Mouse (Mus musculus) embryo, embryonic 9.5 days (tissue): ENCODE measurements around the gene Boll.

Experiments used
- DNase-seq: peaks from one replicate; pipeline ENCODE4 v3.0.0-alpha.2; 2017; ENCODE audit errors: extremely low spot score

The Boll gene

DNA sequence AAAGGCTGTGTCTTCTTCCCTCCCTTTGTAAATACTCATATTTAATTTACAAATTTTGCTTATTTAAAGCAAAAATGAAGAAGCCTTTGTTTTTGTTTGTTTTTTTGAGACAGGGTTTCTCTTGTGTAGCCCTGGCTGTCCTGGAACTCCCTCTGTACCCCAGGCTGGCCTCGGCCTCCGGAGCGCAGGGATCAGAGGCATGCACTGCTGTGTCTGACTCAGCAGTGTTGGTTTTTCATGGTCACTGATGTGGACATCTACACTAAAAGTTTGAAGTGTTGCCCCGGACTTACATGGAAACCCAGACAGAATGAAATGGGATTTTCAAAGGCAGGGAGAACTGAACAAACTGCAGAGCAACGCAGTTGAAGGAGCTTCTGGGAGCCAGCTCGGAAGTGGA lies 155.7 kb downstream of the Boll start:
- DNase-seq, result no peak

DNA sequence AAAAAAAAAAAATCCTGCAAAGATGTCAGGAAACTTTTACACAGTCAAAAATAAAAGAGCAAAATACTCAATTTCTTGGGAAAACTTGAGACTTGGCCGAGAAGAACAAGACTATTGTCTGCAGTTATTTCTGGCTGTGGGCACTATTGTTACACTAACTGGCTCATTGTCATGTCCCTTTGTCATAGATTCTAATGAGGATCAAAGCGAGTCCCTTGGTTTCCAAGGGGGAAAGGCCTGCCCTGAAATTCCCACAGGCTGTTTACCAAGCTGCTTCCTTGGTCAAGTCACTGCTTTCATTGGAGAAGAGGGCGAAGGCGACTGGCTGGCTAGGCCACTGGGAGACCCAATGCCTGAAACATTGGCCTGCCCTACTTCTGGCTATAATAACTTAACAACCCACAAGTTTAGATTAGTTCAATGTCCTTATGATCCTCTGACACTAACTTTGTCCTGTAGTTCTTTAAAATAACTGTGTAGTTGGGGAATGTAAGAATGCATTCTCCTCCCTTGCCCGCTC lies 157.4 kb downstream of the Boll start:
- DNase-seq, result no peak

GRCm38 (mm10) chr1:55201850-55202752 lies 161.2 kb downstream of the Boll start:
- no peak for DNase-seq

- no peak for DNase-seq
Measured at GRCm38 (mm10) chr1:55198719-55199118, 164.6 kb downstream of the Boll start.
